Mouse (Mus musculus) lung, adult 2 months (tissue): ENCODE measurements around the gene Rnf34.

Experiments used
- CTCF ChIP-seq: fragments of 200-500 bp; IDR thresholded peaks from 2 replicates; pipeline ENCODE4 v1.5.1; 2011; ENCODE audit warnings: mild to moderate bottlenecking, low read length, control low read depth; ENCODE audit not compliant: insufficient read depth
- POLR2A ChIP-seq: fragments of 200-500 bp; IDR thresholded peaks from 2 replicates; pipeline ENCODE4 v1.6.1; 2011; ENCODE audit warnings: low read depth, mild to moderate bottlenecking, control low read depth, low read length, borderline replicate concordance; ENCODE audit errors: extremely low read depth

DNA sequence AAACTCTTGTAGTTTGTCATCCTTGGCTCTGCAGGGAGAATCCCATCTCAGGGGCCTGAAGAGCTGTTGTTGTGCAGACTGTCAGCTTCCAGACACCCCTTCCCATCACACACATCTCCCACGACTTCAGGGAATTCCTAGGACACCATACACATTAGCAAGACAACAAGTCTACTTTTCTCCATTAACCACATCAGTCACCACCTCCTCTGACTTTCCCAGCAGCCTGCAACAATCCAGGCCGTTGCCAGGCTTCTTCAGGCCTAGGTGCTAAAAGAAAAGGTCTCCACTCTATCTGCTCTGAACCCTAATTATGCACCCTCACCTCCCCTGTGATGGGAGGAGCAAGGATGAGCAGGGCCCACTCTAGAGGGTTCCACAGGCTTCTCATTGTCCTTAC, 40.5 kb downstream of the Rnf34 start:
- no peak for TF ChIP-seq CTCF
- no peak for TF ChIP-seq POLR2A
